Mouse (Mus musculus) erythroblast, embryonic 14.5 days (primary cell): Measurements from ENCODE around the gene Sort1.

Experiments used
- GATA1 ChIP-seq: IDR thresholded peaks from 2 replicates; pipeline ENCODE4 v1.6.1; 2012; ENCODE audit warnings: low read length, inconsistent platforms, mixed read lengths
- TAL1 ChIP-seq: IDR thresholded peaks from 3 replicates; pipeline ENCODE4 v1.6.1; 2012; ENCODE audit warnings: low read length, inconsistent platforms, mixed read lengths

GRCm38 (mm10) chr3:108405536-108406305 is 121.8 kb downstream of the Sort1 start:
- TF ChIP-seq GATA1: no peak
- no peak for TF ChIP-seq TAL1
